Mouse (Mus musculus) liver, embryonic 16.5 days (tissue): ENCODE data around the gene Adamts8. TPM values are rescaled to one million over a fixed set of nuclear protein-coding genes. Genes with fewer than 3 reads are reported as not detected.

Source experiments
- ATAC-seq: fragments of 200-750 bp; cut with Nextera tagmentation; 2 replicates; pipeline ENCODE4 v1.8.0; 2017; ENCODE audit warnings: low read depth, mild to moderate bottlenecking, moderate number of reproducible peaks, moderate library complexity
- H3K27ac ChIP-seq: fragments of 300-500 bp; sonication (generic); 2 replicates; pipeline ENCODE4 v1.5.1; 2014; ENCODE audit warnings: mild to moderate bottlenecking, low read length
- H3K27me3 ChIP-seq: fragments of 300-500 bp; sonication (generic); 2 replicates; pipeline ENCODE4 v1.6.1; 2014; ENCODE audit warnings: low read depth, low read length, mixed read lengths; ENCODE audit not compliant: control insufficient read depth, insufficient read depth
- H3K36me3 ChIP-seq: fragments of 300-500 bp; sonication (generic); 2 replicates; pipeline ENCODE4 v1.6.1; 2014; ENCODE audit warnings: mild to moderate bottlenecking; ENCODE audit not compliant: control insufficient read depth, insufficient read depth
- H3K4me1 ChIP-seq: fragments of 300-500 bp; sonication (generic); 2 replicates; pipeline ENCODE4 v1.6.1; 2014; ENCODE audit warnings: low read depth, low read length, mixed read lengths; ENCODE audit not compliant: control insufficient read depth
- H3K4me2 ChIP-seq: fragments of 300-500 bp; sonication (generic); 2 replicates; pipeline ENCODE4 v1.6.1; 2014; ENCODE audit warnings: low read depth, low read length, mixed read lengths
- H3K4me3 ChIP-seq: fragments of 300-500 bp; sonication (generic); 2 replicates; pipeline ENCODE4 v1.5.1; 2014; ENCODE audit warnings: low read depth, mild to moderate bottlenecking, low read length
- H3K9ac ChIP-seq: fragments of 300-500 bp; sonication (generic); 2 replicates; pipeline ENCODE4 v1.6.1; 2014; ENCODE audit warnings: low read depth, low read length
- H3K9me3 ChIP-seq: fragments of 300-500 bp; sonication (generic); replicated peaks from 2 replicates; pipeline ENCODE4 v1.6.1; 2016; ENCODE audit warnings: low read length; ENCODE audit not compliant: control insufficient read depth
- WGBS: fragments of 180-500 bp; shearing (Covaris S2); extraction: QIAGEN DNeasy Blood & Tissue Kit; methylation state at CpG from one replicate; pipeline ENCODE4 v1.1.7; 2014; ENCODE audit not compliant: insufficient replicate concordance; 5-methylcytosine and 5-hydroxymethylcytosine counted together
- polyA plus RNA-seq: library from polyadenylated mRNA; unstranded; fragments of >200 nt; fragmentation: Nextera tagmentation; extraction: Ambion mirVana; gene quantifications from 2 replicates; pipeline ENCODE4 v1.2.1, GENCODE M21; 2015

Adamts8 gene
- polyA plus RNA-seq, 1 experiment from 2014 or later, result 0.18 TPM

DNA sequence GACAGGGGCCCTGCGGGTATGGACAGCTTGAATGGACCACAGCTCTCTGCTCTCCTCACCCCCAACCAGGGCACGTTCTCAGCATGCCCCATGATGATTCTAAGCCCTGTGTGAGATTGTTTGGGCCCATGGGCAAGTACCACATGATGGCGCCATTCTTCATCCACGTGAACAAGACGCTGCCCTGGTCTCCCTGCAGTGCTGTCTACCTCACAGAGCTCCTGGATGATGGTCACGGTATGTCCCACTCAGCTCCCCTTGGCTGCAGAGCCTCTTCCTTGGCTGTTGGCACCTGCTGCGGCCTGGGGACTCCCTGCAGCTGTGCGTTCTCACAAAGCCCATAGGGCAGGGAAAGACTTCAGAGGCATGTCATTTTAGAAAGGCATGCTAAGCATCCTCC lies 10.9 kb downstream of the Adamts8 start:
- no peak overlapping the region for H3K4me3 ChIP-seq
- no peak for ATAC-seq
- H3K9ac ChIP-seq, result no peak overlapping the region
- 38% methylated on average over 8 of the region's 8 CpGs for WGBS
- no peaks in the 10 kb centered on the region for H3K9me3 ChIP-seq
- no peaks in the 10 kb centered on the region for H3K36me3 ChIP-seq
- no peak overlapping the region for H3K27ac ChIP-seq
- no peak overlapping the region for H3K4me2 ChIP-seq
- no peaks in the 10 kb centered on the region; the same call in 1 of the 2 replicates for H3K27me3 ChIP-seq
- H3K4me1 ChIP-seq, result no peaks in the 10 kb centered on the region

DNA sequence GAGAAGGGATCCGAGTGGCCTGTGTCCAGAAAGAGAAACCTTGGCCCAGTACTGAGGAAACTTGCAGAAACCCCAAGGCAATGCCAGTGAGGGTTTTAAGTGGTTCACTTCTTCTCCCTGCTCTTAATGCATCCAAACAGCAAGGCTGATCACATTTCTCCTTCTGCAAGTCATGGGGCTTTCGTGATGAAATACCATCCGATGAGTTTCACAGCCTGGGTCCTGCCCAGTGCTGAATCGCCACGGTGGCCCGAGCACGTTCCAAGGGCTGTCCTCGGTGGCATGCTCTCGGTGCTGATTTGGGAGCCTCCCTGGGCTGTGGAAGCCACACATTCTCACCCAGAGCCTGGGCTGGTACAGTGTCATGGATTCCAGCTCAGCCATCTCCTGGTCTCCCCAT lies 12.9 kb downstream of the Adamts8 start:
- Histone ChIP-seq H3K4me2 (no peak overlapping the region), H3K4me1 (no peaks in the 10 kb centered on the region), H3K9me3 (no peaks in the 10 kb centered on the region), H3K4me3 (no peak overlapping the region), H3K27ac (no peak overlapping the region), H3K9ac (no peak overlapping the region), H3K27me3 (no peaks in the 10 kb centered on the region; the same call in 1 of the 2 replicates), H3K36me3 (no peaks in the 10 kb centered on the region)
- no peak for ATAC-seq
- 68% methylated on average over 9 of the region's 9 CpGs for WGBS

DNA sequence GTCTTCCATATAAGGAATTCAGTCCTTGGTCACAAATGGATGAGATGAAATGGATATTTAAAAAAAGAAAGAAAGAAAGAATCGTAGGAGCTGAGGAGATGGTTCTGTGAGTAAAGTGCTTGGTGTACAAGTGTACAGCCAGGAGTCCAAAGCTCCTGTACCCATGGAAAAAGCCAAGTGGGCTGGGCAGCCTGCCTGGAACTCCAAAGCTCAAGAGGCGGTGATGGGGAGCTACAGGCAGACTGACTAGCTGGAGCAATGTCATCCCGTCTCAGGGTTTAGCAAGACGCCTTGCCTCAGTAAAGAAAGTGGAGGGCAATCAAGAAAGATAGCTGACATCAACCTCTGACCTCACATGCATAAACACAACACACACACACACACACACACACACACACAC lies 21.4 kb downstream of the Adamts8 start:
- no peaks in the 10 kb centered on the region for H3K27me3 ChIP-seq
- no peak overlapping the region for H3K9ac ChIP-seq
- H3K4me2 ChIP-seq, result no peak overlapping the region
- H3K4me1 ChIP-seq, result no peaks in the 10 kb centered on the region
- H3K9me3 ChIP-seq, result no peaks in the 10 kb centered on the region
- WGBS, result 56% methylated on average over 4 of the region's 4 CpGs
- ATAC-seq, result no peak
- H3K4me3 ChIP-seq, result no peak overlapping the region
- H3K27ac ChIP-seq, result no peak overlapping the region
- H3K36me3 ChIP-seq, result no peaks in the 10 kb centered on the region

DNA sequence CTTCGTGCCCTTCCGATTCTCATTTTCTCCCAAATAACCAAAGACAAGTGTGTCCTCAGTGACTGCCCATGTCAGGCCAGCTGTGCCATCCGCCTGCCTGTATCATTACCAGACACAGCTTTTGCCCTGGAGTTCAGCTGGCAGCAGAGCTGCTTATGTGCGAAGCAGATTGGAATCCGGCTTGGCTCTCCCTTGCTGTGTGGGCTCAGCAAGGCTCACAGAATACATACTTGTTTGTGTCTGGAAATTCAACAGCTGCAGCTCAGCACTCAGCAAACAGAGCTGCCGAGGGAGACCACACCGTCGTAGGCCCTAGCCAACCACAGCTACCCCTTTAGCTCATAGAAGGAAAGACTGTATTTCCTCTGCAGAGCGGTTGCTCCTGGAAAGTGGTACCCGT lies 22.3 kb downstream of the Adamts8 start:
- no peaks in the 10 kb centered on the region for H3K4me1 ChIP-seq
- no peak overlapping the region for H3K9ac ChIP-seq
- H3K36me3 ChIP-seq, result no peaks in the 10 kb centered on the region
- ATAC-seq, result no peak
- H3K9me3 ChIP-seq, result no peaks in the 10 kb centered on the region
- H3K27me3 ChIP-seq, result no peaks in the 10 kb centered on the region
- no peak overlapping the region for H3K27ac ChIP-seq
- no peak overlapping the region for H3K4me3 ChIP-seq
- 53% methylated on average over 10 of the region's 10 CpGs for WGBS
- H3K4me2 ChIP-seq, result no peak overlapping the region

DNA sequence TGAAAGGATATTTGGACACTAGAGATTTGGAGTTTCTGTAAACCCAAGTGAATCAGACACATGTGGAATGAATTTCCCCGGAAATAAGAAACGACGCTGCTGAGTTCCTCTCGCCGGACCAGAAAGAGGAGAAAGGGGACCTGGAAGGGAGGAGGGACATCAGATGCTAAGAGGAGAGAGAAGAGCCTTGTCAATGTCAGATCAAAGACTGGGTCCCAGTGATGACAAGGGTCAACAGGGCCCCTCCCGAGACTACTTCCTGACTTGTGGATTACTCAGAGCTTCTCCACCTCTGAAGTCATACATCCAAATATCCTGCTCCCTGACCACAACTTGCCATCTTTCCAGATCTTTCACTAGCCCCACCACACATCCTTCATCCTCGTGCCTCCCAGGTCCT lies 24.5 kb downstream of the Adamts8 start:
- Histone ChIP-seq H3K4me1 (no peaks in the 10 kb centered on the region), H3K36me3 (no peaks in the 10 kb centered on the region), H3K27me3 (no peaks in the 10 kb centered on the region), H3K9ac (no peak overlapping the region), H3K27ac (no peak overlapping the region), H3K9me3 (no peaks in the 10 kb centered on the region), H3K4me3 (no peak overlapping the region), H3K4me2 (no peak overlapping the region)
- ATAC-seq, result no peak
- 35% methylated on average over 7 of the region's 7 CpGs for WGBS

DNA sequence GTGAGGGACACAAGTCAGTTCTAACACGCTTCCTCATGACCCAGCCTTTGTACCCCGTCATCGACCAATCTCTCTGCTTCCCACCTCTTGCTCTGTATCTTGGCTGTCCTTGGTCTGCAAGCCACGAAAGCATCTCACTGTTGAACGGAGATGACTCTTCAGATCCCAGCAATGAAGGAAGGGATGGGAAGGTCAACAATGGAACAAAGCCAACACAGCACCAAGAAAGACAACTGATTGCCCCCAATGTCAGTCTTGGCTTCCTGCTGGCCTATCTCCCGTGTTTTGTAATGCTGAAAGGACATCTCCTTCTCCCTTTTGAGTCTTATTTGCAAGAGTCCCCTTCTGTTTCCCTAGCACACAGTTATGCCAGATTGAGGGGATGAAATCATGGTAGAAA lies 25.8 kb downstream of the Adamts8 start:
- H3K27me3 ChIP-seq, result no peaks in the 10 kb centered on the region
- H3K27ac ChIP-seq, result no peak overlapping the region
- no peaks in the 10 kb centered on the region for H3K9me3 ChIP-seq
- 52% methylated on average over 6 of the region's 6 CpGs for WGBS
- H3K4me3 ChIP-seq, result no peak overlapping the region
- no peak overlapping the region for H3K9ac ChIP-seq
- H3K36me3 ChIP-seq, result no peaks in the 10 kb centered on the region
- no peak overlapping the region for H3K4me2 ChIP-seq
- ATAC-seq, result no peak
- no peaks in the 10 kb centered on the region for H3K4me1 ChIP-seq

DNA sequence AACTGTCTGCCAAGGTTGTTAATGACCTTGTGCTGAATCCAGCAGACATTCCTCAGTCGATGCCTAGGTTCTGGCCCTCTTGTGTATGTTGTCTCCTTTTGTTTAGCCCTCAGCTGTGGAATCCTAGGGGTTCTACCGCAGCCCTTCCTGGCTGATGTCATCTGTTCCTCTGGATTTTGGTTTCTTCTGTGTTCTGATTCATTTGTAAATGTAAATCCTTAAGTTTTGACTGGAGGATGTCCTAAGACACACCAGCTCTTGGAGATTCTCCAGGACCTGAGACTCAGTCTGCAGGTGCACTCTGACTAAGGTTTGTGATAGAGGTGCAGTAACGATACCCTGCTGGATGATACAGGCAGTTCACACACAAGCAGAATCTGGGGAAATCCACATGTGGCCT lies 27.6 kb downstream of the Adamts8 start:
- Histone ChIP-seq H3K4me3 (no peak overlapping the region), H3K9me3 (no peaks in the 10 kb centered on the region), H3K4me1 (no peaks in the 10 kb centered on the region), H3K27ac (no peak overlapping the region), H3K36me3 (no peaks in the 10 kb centered on the region), H3K9ac (no peak overlapping the region), H3K4me2 (no peak overlapping the region), H3K27me3 (no peaks in the 10 kb centered on the region)
- WGBS, result 58% methylated on average over 3 of the region's 3 CpGs
- no peak for ATAC-seq

DNA sequence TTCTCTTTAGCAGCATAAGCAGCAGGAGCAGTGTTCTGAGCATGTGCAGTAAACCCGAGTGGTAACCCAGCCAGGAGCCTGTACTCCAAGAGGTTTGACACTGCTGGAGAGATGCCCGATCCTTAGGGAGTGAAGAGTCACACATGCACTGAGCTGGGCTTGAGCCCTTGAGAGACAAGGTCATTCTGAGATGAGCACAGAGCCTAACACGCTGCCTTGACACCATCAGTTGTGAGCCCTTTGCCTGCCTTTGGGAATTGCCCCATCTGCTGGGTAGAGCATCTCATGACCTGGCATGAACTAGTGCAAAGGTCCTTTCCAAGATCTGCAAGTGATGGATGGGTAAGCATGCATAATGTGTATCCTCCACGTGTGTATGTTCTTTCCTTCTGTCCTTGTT lies 29.6 kb downstream of the Adamts8 start:
- Histone ChIP-seq H3K9me3 (no peaks in the 10 kb centered on the region), H3K27ac (no peak overlapping the region), H3K4me2 (no peak overlapping the region), H3K4me1 (no peaks in the 10 kb centered on the region), H3K4me3 (no peak overlapping the region), H3K36me3 (no peaks in the 10 kb centered on the region), H3K27me3 (no peaks in the 10 kb centered on the region), H3K9ac (no peak overlapping the region)
- no peak for ATAC-seq
- 42% methylated on average over 4 of the region's 4 CpGs for WGBS

DNA sequence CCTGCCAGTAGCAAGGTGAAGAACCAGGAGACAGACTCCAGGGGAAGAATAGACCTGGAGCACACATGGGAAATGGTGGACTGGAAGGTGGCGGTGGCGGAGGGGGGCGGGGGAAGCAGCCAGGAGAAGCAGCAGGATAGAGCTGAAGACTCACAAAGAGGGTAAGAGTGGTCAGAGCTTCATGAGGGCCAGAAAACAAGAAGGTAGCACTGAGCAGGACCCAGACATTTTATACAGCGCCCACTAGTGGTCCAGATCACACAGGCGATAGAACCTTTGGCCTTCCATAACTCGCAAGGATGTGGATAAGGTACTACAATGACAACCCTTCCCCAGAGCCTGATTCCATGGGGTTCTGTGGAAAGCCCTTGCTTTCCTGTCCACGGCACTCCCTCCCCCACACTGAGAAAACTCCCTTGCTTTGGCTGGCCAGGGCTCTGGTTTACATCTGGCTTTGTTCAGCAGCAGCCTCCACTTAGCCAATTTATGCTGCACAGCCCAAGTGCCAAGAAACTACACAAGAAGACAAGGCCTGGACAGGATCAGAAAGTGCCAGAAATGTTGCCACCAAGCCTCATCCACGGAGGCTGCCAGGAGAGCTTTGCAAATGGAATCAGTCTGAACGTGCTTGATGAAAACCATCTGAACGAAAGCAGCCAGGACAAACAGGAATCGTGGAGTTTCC lies 34.1 kb downstream of the Adamts8 start:
- no peak overlapping the region for H3K4me2 ChIP-seq
- H3K27ac ChIP-seq, result no peak overlapping the region

More for the DNA sequence above, 34.1 kb downstream of the Adamts8 start:
- Histone ChIP-seq H3K4me3 (no peak overlapping the region), H3K27me3 (no peaks in the 10 kb centered on the region), H3K36me3 (no peaks in the 10 kb centered on the region), H3K9me3 (no peaks in the 10 kb centered on the region), H3K4me1 (no peaks in the 10 kb centered on the region), H3K9ac (no peak overlapping the region)
- 59% methylated on average over 11 of the region's 11 CpGs for WGBS
- no peak for ATAC-seq
